Mouse (Mus musculus): ENCODE measurements around the gene Atp6ap1l. TPM values are rescaled to one million over a fixed set of nuclear protein-coding genes. Genes with fewer than 3 reads are reported as not detected.

The Atp6ap1l gene
- polyA plus RNA-seq, 1 experiment from 2014 or later, result 0.28 TPM

GRCm38 (mm10) chr13:90881727-90882429 lies 23.3 kb downstream of the Atp6ap1l start:
- H3K4me1 ChIP-seq, result peaks cover 7% of the 10 kb centered on the region
- no peak for ATAC-seq (replicated peaks)
- H3K36me3 ChIP-seq (replicated peaks), result no peaks in the 10 kb centered on the region
- H3K9ac ChIP-seq, result no peak overlapping the region
- no peaks in the 10 kb centered on the region for H3K9me3 ChIP-seq
- H3K27ac ChIP-seq, result no peak overlapping the region
- H3K4me3 ChIP-seq, result no peak overlapping the region
- WGBS, result 97% methylated on average over 1 of the region's 1 CpGs
- H3K27me3 ChIP-seq (replicated peaks), result no peaks in the 10 kb centered on the region
- H3K4me2 ChIP-seq, result no peak overlapping the region

DNA sequence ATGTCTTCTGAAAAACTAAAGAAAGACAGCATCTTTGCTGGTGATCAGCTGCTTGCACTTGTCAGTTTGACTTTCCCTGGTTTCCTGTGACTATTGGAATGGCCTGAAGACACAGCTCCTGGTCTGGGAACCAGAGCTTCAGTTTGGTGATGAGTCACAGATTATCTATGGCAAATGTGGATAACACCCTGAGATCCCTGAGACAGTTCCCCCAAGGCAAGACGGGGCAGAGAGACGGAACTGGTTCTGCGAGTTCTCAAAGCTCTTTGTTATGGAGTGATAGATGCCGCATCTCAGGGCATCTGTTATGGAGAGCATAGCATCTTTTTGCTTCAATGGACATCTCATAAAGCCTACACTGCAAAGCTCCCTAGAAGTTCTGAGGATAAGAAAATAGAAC lies 33.6 kb downstream of the Atp6ap1l start:
- WGBS, result 61% methylated on average over 4 of the region's 4 CpGs

DNA sequence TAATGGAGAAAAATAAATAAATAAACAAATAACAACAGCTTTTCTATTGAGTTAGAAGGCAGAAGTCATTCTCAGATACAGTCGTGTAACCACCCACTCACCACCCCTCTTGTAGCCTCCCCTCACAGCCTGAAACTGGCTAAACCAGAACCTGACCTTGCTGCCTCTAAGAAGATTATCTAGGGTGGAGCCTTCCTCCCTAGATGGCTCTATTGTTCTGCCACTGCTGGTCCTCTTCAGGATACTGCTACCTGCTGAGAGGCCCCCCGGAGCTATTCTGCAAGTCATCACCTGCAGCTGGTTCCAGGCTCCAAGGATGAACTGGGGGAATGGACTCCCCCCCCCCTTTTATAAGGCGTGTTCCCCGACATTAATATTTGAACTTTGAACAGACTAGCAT lies 36.0 kb downstream of the Atp6ap1l start:
- Histone ChIP-seq H3K27ac (no peak overlapping the region), H3K36me3 (replicated peaks) (no peaks in the 10 kb centered on the region), H3K9me3 (no peaks in the 10 kb centered on the region), H3K4me1 (no peaks in the 10 kb centered on the region), H3K27me3 (replicated peaks) (no peaks in the 10 kb centered on the region), H3K4me3 (no peak overlapping the region), H3K4me2 (no peak overlapping the region), H3K9ac (no peak overlapping the region)
- 22% methylated on average over 4 of the region's 4 CpGs for WGBS
- no peak for ATAC-seq (replicated peaks)

More for the DNA sequence above, 33.6 kb downstream of the Atp6ap1l start:
- Histone ChIP-seq H3K27ac (no peak overlapping the region), H3K9me3 (no peaks in the 10 kb centered on the region), H3K36me3 (replicated peaks) (no peaks in the 10 kb centered on the region), H3K9ac (no peak overlapping the region), H3K4me3 (no peak overlapping the region), H3K4me1 (no peaks in the 10 kb centered on the region), H3K4me2 (no peak overlapping the region), H3K27me3 (replicated peaks) (no peaks in the 10 kb centered on the region)
- ATAC-seq (replicated peaks), result no peak

GRCm38 (mm10) chr13:90862138-90862537 lies 43.0 kb downstream of the Atp6ap1l start:
- Histone ChIP-seq H3K27me3 (replicated peaks) (no peaks in the 10 kb centered on the region), H3K36me3 (replicated peaks) (no peaks in the 10 kb centered on the region), H3K9me3 (no peaks in the 10 kb centered on the region), H3K9ac (no peak overlapping the region), H3K4me2 (no peak overlapping the region), H3K4me1 (no peaks in the 10 kb centered on the region), H3K4me3 (no peak overlapping the region), H3K27ac (no peak overlapping the region)
- no peak for ATAC-seq (replicated peaks)
- 91% methylated on average over 3 of the region's 3 CpGs for WGBS

DNA sequence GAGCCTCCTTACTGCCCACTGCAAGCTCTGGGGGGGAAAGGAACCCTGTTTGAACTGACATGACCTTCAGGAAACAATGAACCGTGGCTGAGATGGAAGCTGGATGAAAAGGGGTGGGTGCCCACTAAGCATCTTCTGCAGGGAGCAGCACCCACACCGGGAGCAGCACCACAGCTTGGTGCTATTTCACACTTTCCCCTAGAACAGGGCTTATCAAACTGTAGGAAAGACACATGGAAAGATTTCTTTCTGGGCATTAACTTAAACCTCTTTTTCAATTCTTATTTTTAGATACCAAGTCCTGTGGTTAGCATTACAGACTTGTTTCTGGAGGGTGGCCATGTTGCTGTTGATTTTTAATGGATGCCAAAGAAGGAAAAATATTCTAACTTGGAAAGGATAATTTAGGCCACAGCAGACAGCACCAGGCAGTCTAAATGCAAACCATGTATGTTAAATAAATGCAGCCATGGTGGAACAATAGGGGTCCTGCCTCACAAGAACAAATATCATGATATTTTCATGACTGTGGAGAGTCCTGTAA lies 44.2 kb downstream of the Atp6ap1l start:
- 66% methylated on average over 2 of the region's 2 CpGs for WGBS
- Histone ChIP-seq H3K9me3 (no peaks in the 10 kb centered on the region), H3K9ac (no peak overlapping the region), H3K27ac (no peak overlapping the region), H3K4me2 (no peak overlapping the region), H3K36me3 (replicated peaks) (no peaks in the 10 kb centered on the region), H3K27me3 (replicated peaks) (no peaks in the 10 kb centered on the region), H3K4me3 (no peak overlapping the region), H3K4me1 (no peaks in the 10 kb centered on the region)
- no peak for ATAC-seq (replicated peaks)

GRCm38 (mm10) chr13:90852727-90853630 lies 52.2 kb downstream of the Atp6ap1l start:
- Histone ChIP-seq H3K36me3 (replicated peaks) (no peaks in the 10 kb centered on the region), H3K9me3 (no peaks in the 10 kb centered on the region), H3K4me2 (no peak overlapping the region), H3K4me3 (no peak overlapping the region), H3K9ac (no peak overlapping the region), H3K4me1 (no peaks in the 10 kb centered on the region), H3K27me3 (replicated peaks) (no peaks in the 10 kb centered on the region), H3K27ac (no peak overlapping the region)
- WGBS, result 74% methylated on average over 5 of the region's 5 CpGs
- ATAC-seq (replicated peaks), result no peak

DNA sequence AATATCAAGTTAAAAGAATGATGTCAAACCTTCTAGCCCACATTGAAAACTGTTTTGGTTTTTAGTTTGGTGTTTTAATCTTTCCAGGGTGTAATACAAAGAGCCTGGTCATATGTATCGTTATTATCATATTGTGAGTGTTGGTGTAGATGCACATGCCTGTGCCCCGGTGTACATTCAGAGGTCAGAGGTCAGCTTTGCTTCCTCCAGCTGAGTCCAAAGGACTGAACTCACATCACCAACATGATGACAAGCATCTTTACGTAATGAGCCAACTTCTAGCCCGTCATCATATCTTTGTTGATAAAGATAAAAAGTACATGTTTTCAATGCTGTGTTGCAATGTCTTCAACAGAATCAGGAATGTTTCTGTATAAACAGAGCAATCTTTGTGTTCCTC lies 53.4 kb downstream of the Atp6ap1l start:
- ATAC-seq (replicated peaks), result no peak

DNA sequence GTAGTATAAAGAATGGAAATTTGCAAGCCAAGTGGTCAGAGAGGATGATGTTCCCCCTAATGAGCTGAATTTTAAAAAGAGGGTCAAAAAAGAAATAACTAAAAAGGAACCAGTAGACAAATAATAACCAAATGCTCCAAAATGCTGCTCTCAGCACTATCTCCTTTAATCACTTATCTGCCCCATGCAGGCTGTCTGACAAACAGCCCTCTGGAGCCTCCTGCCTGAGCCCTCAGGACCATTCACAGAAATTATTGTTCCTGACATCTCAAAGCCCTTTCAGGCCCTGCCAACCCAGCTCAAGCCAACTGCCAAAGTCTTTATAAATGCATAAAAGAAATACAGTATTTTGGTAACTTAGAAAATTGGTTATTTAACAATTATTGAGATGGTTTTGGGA lies 61.0 kb downstream of the Atp6ap1l start:
- H3K36me3 ChIP-seq (replicated peaks), result no peaks in the 10 kb centered on the region
- no peak overlapping the region for H3K27ac ChIP-seq
- no peak for ATAC-seq (replicated peaks)
- no peak overlapping the region for H3K4me2 ChIP-seq
- H3K4me1 ChIP-seq, result no peaks in the 10 kb centered on the region
- H3K9ac ChIP-seq, result no peak overlapping the region
- no peaks in the 10 kb centered on the region for H3K27me3 ChIP-seq (replicated peaks)
- H3K4me3 ChIP-seq, result no peak overlapping the region
- no peaks in the 10 kb centered on the region for H3K9me3 ChIP-seq

More for the DNA sequence above, 53.4 kb downstream of the Atp6ap1l start:
- WGBS, result 89% methylated on average over 4 of the region's 4 CpGs
- no peak overlapping the region for H3K27ac ChIP-seq
- H3K4me3 ChIP-seq, result no peak overlapping the region
- H3K36me3 ChIP-seq (replicated peaks), result no peaks in the 10 kb centered on the region
- H3K9me3 ChIP-seq, result no peaks in the 10 kb centered on the region
- H3K27me3 ChIP-seq (replicated peaks), result no peaks in the 10 kb centered on the region
- H3K4me2 ChIP-seq, result no peak overlapping the region
- H3K4me1 ChIP-seq, result no peaks in the 10 kb centered on the region
- H3K9ac ChIP-seq, result no peak overlapping the region

DNA sequence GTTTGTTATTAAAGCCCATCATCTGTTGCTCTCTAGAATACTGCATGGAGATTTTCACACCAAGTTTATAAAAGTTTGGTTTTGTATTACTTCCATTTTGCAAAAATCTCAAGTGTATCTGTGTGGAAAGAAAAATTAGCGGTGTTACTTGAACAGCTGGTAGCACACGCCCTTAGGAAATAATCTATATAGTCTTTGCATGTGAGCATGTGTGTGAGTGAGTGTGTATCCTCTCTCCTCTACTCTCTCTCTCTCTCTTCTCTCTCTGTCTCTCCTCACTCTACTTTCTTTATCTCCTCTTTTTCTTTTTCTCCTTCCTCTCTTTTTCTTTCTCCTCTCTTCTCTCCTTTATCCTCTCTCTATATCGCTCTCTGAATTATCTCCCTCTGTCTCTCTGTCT lies 61.7 kb downstream of the Atp6ap1l start:
- H3K4me1 ChIP-seq, result no peaks in the 10 kb centered on the region
- H3K27ac ChIP-seq, result no peak overlapping the region
- no peaks in the 10 kb centered on the region for H3K9me3 ChIP-seq
- no peaks in the 10 kb centered on the region for H3K36me3 ChIP-seq (replicated peaks)
- ATAC-seq (replicated peaks), result no peak
- no peak overlapping the region for H3K4me3 ChIP-seq
- 94% methylated on average over 3 of the region's 3 CpGs for WGBS
- no peak overlapping the region for H3K4me2 ChIP-seq
- H3K9ac ChIP-seq, result no peak overlapping the region
- no peaks in the 10 kb centered on the region for H3K27me3 ChIP-seq (replicated peaks)

- H3K36me3 ChIP-seq (replicated peaks), result no peaks in the 10 kb centered on the region
- no peaks in the 10 kb centered on the region for H3K27me3 ChIP-seq (replicated peaks)
- H3K9me3 ChIP-seq, result no peaks in the 10 kb centered on the region
- no peak overlapping the region for H3K4me3 ChIP-seq
- no peak overlapping the region for H3K9ac ChIP-seq
- H3K4me1 ChIP-seq, result no peaks in the 10 kb centered on the region
- no peak overlapping the region for H3K4me2 ChIP-seq
- ATAC-seq (replicated peaks), result no peak; the same call in 1 of the 2 replicates
- 42% methylated on average over 5 of the region's 5 CpGs for WGBS
- no peak overlapping the region for H3K27ac ChIP-seq
Observed at GRCm38 (mm10) chr13:90841213-90841553, 64.0 kb downstream of the Atp6ap1l start.

DNA sequence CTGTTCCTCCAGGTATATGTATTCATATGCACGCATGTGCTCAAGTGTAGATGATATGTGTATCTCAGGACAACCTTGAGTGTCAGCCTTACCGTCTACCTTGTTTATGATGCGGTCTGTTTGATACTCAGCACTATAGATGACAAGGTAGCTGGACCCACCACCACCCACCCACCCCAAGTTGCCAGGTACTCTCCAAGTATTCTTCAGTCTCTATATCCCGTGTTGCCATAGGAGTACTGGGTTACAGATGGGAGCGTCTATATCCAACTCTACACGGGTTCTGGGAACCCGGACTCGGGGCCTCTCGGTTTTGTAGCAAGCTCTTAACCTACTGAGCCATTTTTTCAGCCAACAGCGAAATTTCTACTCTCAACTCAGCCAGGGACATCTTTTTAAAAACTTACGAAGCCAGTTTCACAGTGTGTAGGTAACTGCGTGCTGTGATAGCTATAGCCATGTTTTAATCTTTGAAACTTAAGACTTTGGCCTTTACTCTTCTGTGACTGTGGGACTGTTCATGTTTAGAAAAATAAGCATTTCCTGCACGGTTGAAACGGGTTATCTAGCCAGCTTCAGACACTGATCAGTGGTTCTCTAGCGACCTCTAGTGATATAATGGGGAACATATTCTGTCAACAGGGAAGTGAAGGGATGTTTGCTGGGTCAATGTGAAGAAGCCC lies 64.5 kb downstream of the Atp6ap1l start:
- Histone ChIP-seq H3K27me3 (replicated peaks) (no peaks in the 10 kb centered on the region), H3K4me3 (no peak overlapping the region), H3K36me3 (replicated peaks) (no peaks in the 10 kb centered on the region), H3K4me2 (no peak overlapping the region), H3K9me3 (no peaks in the 10 kb centered on the region), H3K4me1 (no peaks in the 10 kb centered on the region), H3K9ac (no peak overlapping the region), H3K27ac (no peak overlapping the region)
- WGBS, result 52% methylated on average over 15 of the region's 15 CpGs
- peak; percentile 91 for ATAC-seq (replicated peaks)

DNA sequence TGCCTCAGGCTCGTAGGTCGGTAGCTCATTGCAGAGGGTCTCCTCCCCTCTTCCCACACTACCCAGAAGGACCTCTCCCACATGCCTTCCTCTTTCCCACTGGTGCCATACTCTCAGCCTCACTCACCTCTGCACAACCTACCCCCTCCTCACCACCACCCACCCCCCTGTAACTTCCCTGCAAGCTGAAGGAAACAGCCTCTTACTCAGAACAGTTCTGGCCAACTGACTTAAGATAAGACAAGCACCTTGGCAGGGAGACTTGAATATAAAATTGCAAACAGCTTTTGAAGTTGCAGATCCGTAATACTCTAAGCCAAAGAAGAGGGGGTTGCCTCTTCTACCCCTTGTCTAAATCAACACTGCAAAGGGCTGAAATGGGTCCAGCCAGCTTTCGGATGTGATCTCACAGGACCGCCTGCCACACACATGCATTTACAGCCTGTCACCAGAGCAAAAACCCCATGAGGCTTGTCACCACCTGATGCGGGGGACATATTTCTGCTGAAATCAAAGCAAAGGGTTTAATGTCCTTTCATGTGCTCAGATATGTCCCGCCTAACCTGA lies 71.4 kb downstream of the Atp6ap1l start:
- WGBS, result 85% methylated on average over 7 of the region's 7 CpGs
- Histone ChIP-seq H3K4me2 (no peak overlapping the region), H3K9ac (no peak overlapping the region), H3K27ac (no peak overlapping the region), H3K4me1 (no peaks in the 10 kb centered on the region), H3K9me3 (no peaks in the 10 kb centered on the region), H3K27me3 (replicated peaks) (no peaks in the 10 kb centered on the region), H3K4me3 (no peak overlapping the region), H3K36me3 (replicated peaks) (no peaks in the 10 kb centered on the region)
- ATAC-seq (replicated peaks), result no peak

Measured in midbrain, embryonic 15.5 days (tissue).